Mouse (Mus musculus): ENCODE measurements around the gene Gbp6. TPM values are rescaled to one million over a fixed set of nuclear protein-coding genes. Genes with fewer than 3 reads are reported as not detected.
"Not testable (repeated sequence)": the region's sequence is repeated elsewhere in the genome, so short reads cannot be mapped to it uniquely, and the experiment has no call there.

Gbp6 gene
- 12.4 and 12.8 TPM in 2 replicates for total RNA-seq (2014; rRNA removed)
- 5.1 and 5.2 TPM in 2 replicates for polyA plus RNA-seq (2012; rRNA removed)

DNA sequence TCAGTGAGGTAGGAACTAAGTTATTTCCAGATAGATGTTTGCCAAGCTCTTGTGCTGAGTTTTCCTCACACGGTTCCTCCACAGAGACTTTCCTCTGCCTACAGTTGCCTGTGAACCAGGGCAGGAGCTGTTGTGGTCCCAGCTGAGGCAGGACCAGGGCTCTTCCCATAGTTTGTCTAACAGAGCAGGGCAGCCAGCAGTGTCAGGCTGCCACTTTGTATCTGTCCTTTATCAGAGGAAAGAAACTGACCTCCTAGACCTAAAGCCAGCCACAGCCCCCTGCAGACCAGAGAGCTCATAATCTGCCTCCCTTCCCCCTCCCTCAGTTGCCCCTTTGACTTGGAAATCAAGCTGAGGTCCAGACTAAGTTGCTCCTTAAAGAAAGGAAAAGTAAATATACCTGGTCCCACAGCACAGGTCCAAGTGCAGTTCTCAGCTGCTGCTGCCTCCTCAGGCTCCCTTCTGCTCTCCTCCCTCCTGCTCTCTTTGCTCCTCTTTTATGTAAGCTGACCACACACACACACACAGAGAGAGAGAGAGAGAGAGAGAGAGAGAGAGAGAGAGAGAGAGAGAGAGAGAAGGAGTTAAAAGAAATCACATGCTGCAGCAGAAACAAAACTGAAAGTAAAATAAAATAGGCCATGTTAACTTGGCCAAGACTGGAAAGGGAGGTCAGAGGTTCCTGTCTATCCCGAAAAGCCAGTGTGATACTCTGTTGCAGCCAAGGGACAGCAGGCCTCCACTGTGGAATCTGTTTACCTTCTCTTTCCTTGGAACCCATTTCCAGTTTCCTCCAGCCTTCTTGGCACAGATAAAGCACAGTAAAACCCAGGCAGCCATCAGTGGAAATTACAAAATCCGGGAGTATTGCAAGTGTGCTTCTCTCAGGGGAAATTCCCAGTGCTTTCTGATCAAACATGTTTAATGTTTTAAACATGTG lies at the start of gene Gbp6, which contains the start of gene Gm43302:
TSS of gene Gbp6 (minus strand) at position 473 of the 940 bp plus-strand sequence.
TSS of gene Gm43302 (minus strand) at position 470 of the 940 bp plus-strand sequence.
- Histone ChIP-seq H3K4me1 (ENCODE audit: control insufficient read depth, insufficient read depth, low read length) (peaks cover 22% of the 10 kb centered on the region), H3K9ac (ENCODE audit: low read depth, low read length) (peak within 1 kb of the TSS; percentile 33), H3K27ac (replicated peaks; ENCODE audit: insufficient read depth, low read depth, low read length) (peak within 1 kb of the TSS; percentile 59), H3K4me3 (ENCODE audit: insufficient read depth, low read depth, low read length) (peak within 1 kb of the TSS; percentile 23; the same call in 1 of the 2 replicates)
- DNase-seq (ENCODE audit: extremely low read depth, low read depth, low spot score): peak; percentile 96
- under 1% methylated on average over 3 of the region's 3 CpGs for WGBS
- H3K36me3 ChIP-seq (ENCODE audit: control insufficient read depth, insufficient read depth, low read length); H3K79me2 ChIP-seq (ENCODE audit: control insufficient read depth, insufficient read depth, low read length); H3K27me3 ChIP-seq (ENCODE audit: control insufficient read depth, insufficient read depth, low read length): not testable (repeated sequence)

DNA sequence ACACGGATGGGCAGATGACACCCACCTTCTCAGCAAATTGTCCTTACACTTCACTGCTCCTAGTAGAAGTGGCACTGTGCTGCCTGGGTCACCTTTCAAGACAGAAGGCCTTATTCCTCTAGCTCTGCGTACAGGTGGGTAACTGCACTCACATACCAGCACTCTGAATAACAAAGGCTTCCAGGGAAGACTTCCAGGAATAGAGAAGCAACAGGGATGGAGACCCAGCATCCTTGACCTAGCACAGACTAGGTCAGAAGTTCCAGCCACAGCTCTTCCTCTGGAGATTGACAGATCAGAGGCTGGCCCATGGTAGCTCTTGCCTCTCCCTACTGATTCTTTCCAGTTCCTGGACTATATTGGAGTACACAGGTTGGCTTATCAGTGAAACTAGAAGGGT lies 47.8 kb upstream of the Gbp6 start:
- DNase-seq (ENCODE audit: extremely low read depth, low read depth, low spot score): no peak
- TF ChIP-seq CTCF (IDR thresholded peaks at IDR 0.05; ENCODE audit: low read depth, low read length) (no peak), POLR2A (IDR thresholded peaks at IDR 0.05; ENCODE audit: extremely low read depth, insufficient read depth, low read length) (no peak)
- Histone ChIP-seq H3K4me3 (ENCODE audit: insufficient read depth, low read depth, low read length) (no peak overlapping the region), H3K27ac (replicated peaks; ENCODE audit: insufficient read depth, low read depth, low read length) (no peak overlapping the region), H3K4me1 (ENCODE audit: control insufficient read depth, insufficient read depth, low read length) (peaks cover 6% of the 10 kb centered on the region), H3K36me3 (ENCODE audit: control insufficient read depth, insufficient read depth, low read length) (peaks cover 24% of the 10 kb centered on the region), H3K79me2 (ENCODE audit: control insufficient read depth, insufficient read depth, low read length) (no peaks in the 10 kb centered on the region; the same call in 1 of the 2 replicates), H3K27me3 (ENCODE audit: control insufficient read depth, insufficient read depth, low read length) (no peaks in the 10 kb centered on the region), H3K9ac (ENCODE audit: low read depth, low read length) (no peak overlapping the region)
- WGBS: 90% methylated on average over 2 of the region's 2 CpGs

DNA sequence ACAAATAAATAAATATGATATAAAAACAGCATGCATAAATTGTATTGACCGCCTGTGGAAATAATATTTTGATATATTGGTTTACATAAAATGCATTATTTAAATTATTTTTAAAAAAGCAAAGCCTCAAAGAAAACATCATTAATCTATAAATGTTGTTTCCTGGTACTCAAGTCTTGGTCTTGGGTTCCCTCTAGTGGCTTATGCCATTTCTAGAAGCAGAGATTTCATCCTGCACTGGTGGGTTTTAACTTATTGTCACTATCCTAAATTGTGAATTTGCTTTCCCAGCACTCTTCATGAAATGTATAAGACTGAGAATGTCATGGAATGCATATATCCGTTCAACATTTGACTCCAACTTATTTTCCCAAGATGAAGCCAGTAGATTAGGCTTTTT lies 29.0 kb upstream of the Gbp6 start:
- Histone ChIP-seq H3K79me2 (ENCODE audit: control insufficient read depth, insufficient read depth, low read length) (no peaks in the 10 kb centered on the region), H3K27me3 (ENCODE audit: control insufficient read depth, insufficient read depth, low read length) (no peaks in the 10 kb centered on the region), H3K4me1 (ENCODE audit: control insufficient read depth, insufficient read depth, low read length) (no peaks in the 10 kb centered on the region), H3K36me3 (ENCODE audit: control insufficient read depth, insufficient read depth, low read length) (peaks cover 53% of the 10 kb centered on the region), H3K4me3 (ENCODE audit: insufficient read depth, low read depth, low read length) (no peak overlapping the region), H3K27ac (replicated peaks; ENCODE audit: insufficient read depth, low read depth, low read length) (no peak overlapping the region), H3K9ac (ENCODE audit: low read depth, low read length) (no peak overlapping the region)
- DNase-seq (ENCODE audit: extremely low read depth, low read depth, low spot score): peak; percentile 18
- 80% methylated on average over 2 of the region's 2 CpGs for WGBS
- 0 out of 2 replicates have a peak, but pooled peaks have one; percentile 18 for TF ChIP-seq CTCF (IDR thresholded peaks at IDR 0.05; ENCODE audit: low read depth, low read length)
- no peak for TF ChIP-seq POLR2A (IDR thresholded peaks at IDR 0.05; ENCODE audit: extremely low read depth, insufficient read depth, low read length)

DNA sequence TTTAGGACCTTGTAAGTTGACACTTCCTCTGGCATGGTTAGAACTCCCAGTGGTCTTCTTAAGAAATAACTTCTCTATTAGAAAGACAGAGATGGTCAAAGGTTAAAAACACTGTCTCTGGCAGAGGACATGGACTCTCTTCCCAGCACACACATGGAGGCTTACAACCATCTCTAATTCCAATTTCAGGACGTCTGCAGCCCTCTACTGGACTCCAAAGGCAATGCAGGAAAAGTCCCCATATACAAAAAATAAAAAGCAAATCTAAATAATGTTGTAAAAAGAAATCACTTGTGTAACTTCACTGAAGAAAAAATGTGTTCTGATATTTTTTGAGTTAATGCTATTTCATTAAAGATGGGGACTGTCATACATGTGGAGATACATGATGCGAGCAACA lies 17.4 kb upstream of the Gbp6 start:
- Histone ChIP-seq H3K36me3 (ENCODE audit: control insufficient read depth, insufficient read depth, low read length) (no peaks in the 10 kb centered on the region), H3K9ac (ENCODE audit: low read depth, low read length) (no peak overlapping the region), H3K4me3 (ENCODE audit: insufficient read depth, low read depth, low read length) (no peak overlapping the region), H3K79me2 (ENCODE audit: control insufficient read depth, insufficient read depth, low read length) (no peaks in the 10 kb centered on the region), H3K4me1 (ENCODE audit: control insufficient read depth, insufficient read depth, low read length) (no peaks in the 10 kb centered on the region), H3K27me3 (ENCODE audit: control insufficient read depth, insufficient read depth, low read length) (no peaks in the 10 kb centered on the region), H3K27ac (replicated peaks; ENCODE audit: insufficient read depth, low read depth, low read length) (no peak overlapping the region)
- 80% methylated on average over 2 of the region's 2 CpGs for WGBS
- TF ChIP-seq POLR2A (IDR thresholded peaks at IDR 0.05; ENCODE audit: extremely low read depth, insufficient read depth, low read length) (no peak), CTCF (IDR thresholded peaks at IDR 0.05; ENCODE audit: low read depth, low read length) (no peak)
- DNase-seq (ENCODE audit: extremely low read depth, low read depth, low spot score): no peak

DNA sequence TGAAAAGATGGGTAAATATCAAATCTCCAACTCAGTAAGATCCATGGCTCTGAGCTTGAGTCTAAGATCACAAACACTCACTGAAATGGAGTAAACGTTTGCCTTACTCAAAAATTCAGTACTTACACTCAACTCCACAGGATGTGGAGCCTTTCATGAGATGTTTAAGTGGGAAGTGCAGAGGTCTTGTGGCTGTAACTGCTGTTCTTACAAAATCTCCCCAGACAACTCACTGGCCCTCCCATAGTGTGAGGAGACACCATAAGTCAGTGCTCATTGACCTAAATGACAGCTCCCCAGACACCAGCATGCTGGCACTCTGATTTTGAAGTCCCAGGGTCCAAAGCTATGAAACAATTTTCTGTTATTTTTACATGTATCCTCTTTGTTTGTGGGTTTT lies 15.7 kb upstream of the Gbp6 start:
- 71% methylated on average over 1 of the region's 1 CpGs for WGBS
- H3K27ac ChIP-seq (replicated peaks; ENCODE audit: insufficient read depth, low read depth, low read length); H3K4me1 ChIP-seq (ENCODE audit: control insufficient read depth, insufficient read depth, low read length); H3K36me3 ChIP-seq (ENCODE audit: control insufficient read depth, insufficient read depth, low read length); H3K4me3 ChIP-seq (ENCODE audit: insufficient read depth, low read depth, low read length); H3K9ac ChIP-seq (ENCODE audit: low read depth, low read length); H3K27me3 ChIP-seq (ENCODE audit: control insufficient read depth, insufficient read depth, low read length); DNase-seq (ENCODE audit: extremely low read depth, low read depth, low spot score); H3K79me2 ChIP-seq (ENCODE audit: control insufficient read depth, insufficient read depth, low read length): not testable (repeated sequence)

DNA sequence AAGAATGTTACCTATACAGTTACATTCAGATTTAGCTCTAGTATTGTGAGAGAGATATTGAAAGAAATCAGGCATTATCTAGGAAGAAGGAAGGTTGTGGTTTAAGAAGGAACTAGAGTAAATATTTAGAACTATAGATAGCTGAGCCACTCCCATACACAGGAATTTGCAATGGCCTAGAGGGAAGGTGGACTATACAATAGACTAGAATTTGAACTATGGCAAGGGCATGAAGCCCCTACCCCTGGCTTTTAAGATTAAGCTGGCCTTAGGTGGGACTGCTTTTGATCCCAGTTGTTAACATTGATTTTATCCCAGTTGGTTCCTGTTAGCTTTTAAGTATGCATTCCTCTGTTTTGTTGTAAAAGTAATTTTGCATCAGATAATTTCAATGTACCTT lies 13.4 kb upstream of the Gbp6 start:
- not testable (repeated sequence) for DNase-seq (ENCODE audit: extremely low read depth, low read depth, low spot score); H3K27me3 ChIP-seq (ENCODE audit: control insufficient read depth, insufficient read depth, low read length); H3K36me3 ChIP-seq (ENCODE audit: control insufficient read depth, insufficient read depth, low read length); H3K79me2 ChIP-seq (ENCODE audit: control insufficient read depth, insufficient read depth, low read length); H3K4me3 ChIP-seq (ENCODE audit: insufficient read depth, low read depth, low read length); H3K4me1 ChIP-seq (ENCODE audit: control insufficient read depth, insufficient read depth, low read length); H3K27ac ChIP-seq (replicated peaks; ENCODE audit: insufficient read depth, low read depth, low read length); H3K9ac ChIP-seq (ENCODE audit: low read depth, low read length)

Data from liver, adult 2 months (tissue).